27 mouse cellular contexts compared by ENCODE assay signal in genomic region chr2:122816986-122817385, GRCm38 (mm10). TPM values are rescaled to one million over a fixed set of nuclear protein-coding genes. Genes with fewer than 3 reads are reported as not detected.
DNase-seq lines count a peak whose midpoint lies in the region; ATAC-seq and TF ChIP-seq lines count a peak whose summit lies in the region.
"Had no signal": no experiment of that assay in that cellular context is flagged by ENCODE, and none has a peak within 500 bp of the region (broad histone marks: within the 10 kb centered on the region; RNA-seq: fewer than 3 reads in every experiment).

No protein-coding gene starts in this region.

- intact Hi-C loops in gastrocnemius, adult 2 months (cut with DNase I), result no loop called here

- no peak overlapping the region for H3K4me3 ChIP-seq in gastrocnemius, adult 2 months
- H3K4me3 ChIP-seq: embryonic facial prominence, embryonic 10.5 days; embryonic facial prominence, embryonic 13.5 days; erythroblast, embryonic 14.5 days; heart, embryonic 12.5 days; heart, embryonic 15.5 days; hindbrain, embryonic 15.5 days had no signal

- peak; percentile 84 for ATAC-seq in megakaryocyte, adult 5-6 weeks (ENCODE audit: poor library complexity, severe bottlenecking)
- ATAC-seq: forebrain, embryonic 14.5 days; forebrain, postnatal 0 days; Patski had no signal

- TF ChIP-seq CTCF in gastrocnemius, adult 2 months (IDR thresholded peaks at IDR 0.05), result no peak

- DNase-seq in heart, adult 11 months, result peak; percentile 24
- DNase-seq in heart, adult 18-20 months, result no peak
- DNase-seq in lung, postnatal 36 days, result peak; percentile 16
- no peak for DNase-seq in lung, postnatal 14 days
- DNase-seq in thymus, postnatal 4 days, result no peak
- DNase-seq in gastrocnemius, adult 2 months, result no peak
- DNase-seq: adrenal gland, adult 2 months; adrenal gland, postnatal 14 days; B cell, adult 2 months; cerebellum, adult 11 months; cerebellum, adult 2 months; cerebellum, adult 9-11 months; cerebellum, postnatal 25 days; embryo, embryonic 11 days; forebrain, postnatal 0 days; gastrocnemius, postnatal 25 days; heart, postnatal 10 days; heart, postnatal 36 days had no signal

- no peak overlapping the region for H3K27ac ChIP-seq in gastrocnemius, adult 2 months
- H3K27ac ChIP-seq: embryonic facial prominence, embryonic 10.5 days; embryonic facial prominence, embryonic 13.5 days; heart, embryonic 15.5 days; hindbrain, embryonic 15.5 days had no signal

RNA-seq across cellular contexts. Expression of gene Sqor, which starts 51.9 kb away (rescaled TPM):
- total RNA-seq in heart, adult 18-20 months (2021), result 10 to 100 TPM; 50.1 to 58.4 TPM
- total RNA-seq in megakaryocyte, adult 5-6 weeks (2015), result 106 and 117 TPM in 2 replicates
- total RNA-seq in megakaryocyte, adult 5-6 weeks (2017), result 167 and 173 TPM in 2 replicates
- 10 to 100 TPM; 30.5 to 30.9 TPM for total RNA-seq in gastrocnemius, adult 2 months (2021)

Comparison
In these comparisons a context has a peak if more than half of its experiments do, and no peak if none do; other contexts are left out.
1. DNase-seq: peak in heart, adult 11 months (single experiment) and lung, postnatal 36 days (single experiment); none in heart, adult 18-20 months (0 of 2), lung, postnatal 14 days (single experiment), thymus, postnatal 4 days (single experiment) and gastrocnemius, adult 2 months (single experiment).